ENCODE assay signal across 8 mouse cellular contexts in genomic region chr17:29360761-29361221, GRCm38 (mm10). TPM values are rescaled to one million over a fixed set of nuclear protein-coding genes. Genes with fewer than 3 reads are reported as not detected.
DNase-seq lines count a peak whose midpoint lies in the region; ATAC-seq lines count a peak whose summit lies in the region.

Gene Fgd2 (plus strand): TSS chr17:29360914.

- peak within 1 kb of the TSS; percentile 31 for H3K4me2 ChIP-seq in liver, embryonic 12.5 days
- H3K4me2 ChIP-seq in forebrain, embryonic 11.5 days (ENCODE audit: low read depth, low read length, severe bottlenecking) = no peak within 1 kb of the TSS

- DNase-seq in cerebellum, adult 9-11 months = peak; percentile 6
- no peak for DNase-seq in cerebellum, postnatal 36 days
- DNase-seq in thymus, postnatal 0 days (ENCODE audit: low spot score) = peak; percentile 31
- DNase-seq in thymus, adult 18-20 months = no peak
- peak; percentile 48 to 75 for DNase-seq in spleen, postnatal 4 days (ENCODE audit: low spot score in 2 of 2)
- no peak for DNase-seq in MN1 (ENCODE audit: low spot score)
- DNase-seq in forebrain, embryonic 11.5 days (ENCODE audit: low spot score) = no peak

- 0 out of 2 replicates have a peak within 1 kb of the TSS, but pooled peaks have one; percentile 16 for H3K27ac ChIP-seq in liver, embryonic 12.5 days
- no peak within 1 kb of the TSS for H3K27ac ChIP-seq in forebrain, embryonic 11.5 days (ENCODE audit: low read depth, low read length)

- H3K9ac ChIP-seq in liver, embryonic 12.5 days = no peak within 1 kb of the TSS
- H3K9ac ChIP-seq in forebrain, embryonic 11.5 days (ENCODE audit: low read length) = no peak within 1 kb of the TSS

- WGBS in liver, embryonic 12.5 days (ENCODE audit: insufficient replicate concordance) = 6% methylated on average over 5 of the region's 5 CpGs
- 23% methylated on average over 5 of the region's 5 CpGs for WGBS in forebrain, embryonic 11.5 days

- 0 out of 2 replicates have a peak, but pooled peaks cover 5% of the 10 kb centered on the region for H3K27me3 ChIP-seq in liver, embryonic 12.5 days (replicated peaks)
- no peaks in the 10 kb centered on the region for H3K27me3 ChIP-seq in forebrain, embryonic 11.5 days (ENCODE audit: control insufficient read depth, insufficient read depth, low read length)

- H3K4me1 ChIP-seq in liver, embryonic 12.5 days = peaks cover 20% of the 10 kb centered on the region
- H3K4me1 ChIP-seq in forebrain, embryonic 11.5 days (replicated peaks; ENCODE audit: control insufficient read depth, insufficient read depth, low read length) = peaks cover 10% of the 10 kb centered on the region

- peak; percentile 23; the same call in 1 of the 2 replicates for ATAC-seq in liver, embryonic 12.5 days
- no peak for ATAC-seq in forebrain, embryonic 11.5 days (replicated peaks; ENCODE audit: low FRiP score)

- no peaks in the 10 kb centered on the region for H3K9me3 ChIP-seq in liver, embryonic 12.5 days (replicated peaks)
- no peaks in the 10 kb centered on the region for H3K9me3 ChIP-seq in forebrain, embryonic 11.5 days (ENCODE audit: control insufficient read depth, low read length)

- H3K4me3 ChIP-seq in liver, embryonic 12.5 days = peak within 1 kb of the TSS; percentile 14; the same call in 1 of the 2 replicates
- no peak within 1 kb of the TSS for H3K4me3 ChIP-seq in forebrain, embryonic 11.5 days (ENCODE audit: low read depth, low read length)

- H3K36me3 ChIP-seq in liver, embryonic 12.5 days = no peaks in the 10 kb centered on the region
- H3K36me3 ChIP-seq in forebrain, embryonic 11.5 days (ENCODE audit: control insufficient read depth, insufficient read depth, low read length) = no peaks in the 10 kb centered on the region

RNA-seq across cellular contexts. Expression of gene Fgd2, which starts in this region (rescaled TPM):
- 6.8 and 7.2 TPM in 2 replicates for polyA plus RNA-seq in thymus, postnatal 0 days (2015; fragmentation: Nextera tagmentation; extraction: Ambion mirVana)
- 5.1 and 5.9 TPM in 2 replicates for polyA plus RNA-seq in liver, embryonic 12.5 days (2016; fragmentation: Nextera tagmentation; extraction: Ambion mirVana)
- 2.4 TPM in 2 replicates for polyA plus RNA-seq in forebrain, embryonic 11.5 days (2014; fragmentation: Nextera tagmentation; extraction: Ambion mirVana)

Comparison
In these comparisons a context has a peak if more than half of its experiments do, and no peak if none do; other contexts are left out.
1. DNase-seq: peak in cerebellum, adult 9-11 months (single experiment), thymus, postnatal 0 days (single experiment) and spleen, postnatal 4 days (2 of 2); none in cerebellum, postnatal 36 days (0 of 2), thymus, adult 18-20 months (0 of 2), MN1 (single experiment) and forebrain, embryonic 11.5 days (single experiment).